Mouse (Mus musculus) olfactory bulb, adult 2 months (tissue): Measurements from ENCODE around the gene Brms1. TPM values are rescaled to one million over a fixed set of nuclear protein-coding genes. Genes with fewer than 3 reads are reported as not detected.
"Not testable (repeated sequence)": the region's sequence is repeated elsewhere in the genome, so short reads cannot be mapped to it uniquely, and the experiment has no call there.

Experiments
- H3K27ac ChIP-seq: fragments of 200-500 bp; 2 replicates; pipeline ENCODE4 v1.5.1; 2012; ENCODE audit warnings: low read depth, low read length; ENCODE audit not compliant: insufficient read depth
- H3K4me1 ChIP-seq: fragments of 200-500 bp; 2 replicates; pipeline ENCODE4 v1.6.1; 2012; ENCODE audit warnings: low read length; ENCODE audit not compliant: control insufficient read depth, insufficient read depth
- H3K4me3 ChIP-seq: fragments of 200-500 bp; 2 replicates; pipeline ENCODE4 v1.5.1; 2012; ENCODE audit warnings: mild to moderate bottlenecking, low read depth, low read length, moderate library complexity; ENCODE audit not compliant: insufficient read depth
- CTCF ChIP-seq: fragments of 200-500 bp; IDR thresholded peaks from 2 replicates; pipeline ENCODE4 v1.5.1; 2012; ENCODE audit warnings: low read depth, mild to moderate bottlenecking, low read length, moderate library complexity; ENCODE audit not compliant: insufficient read depth
- POLR2A ChIP-seq: fragments of 200-500 bp; IDR thresholded peaks from 2 replicates; pipeline ENCODE4 v1.6.1; 2012; ENCODE audit warnings: mild to moderate bottlenecking, low read depth, low read length, moderate library complexity; ENCODE audit not compliant: insufficient read depth
- WGBS: fragments of 180-500 bp; shearing (Covaris S2); methylation state at CpG from one replicate; pipeline ENCODE4 v1.1.7; 2018; 5-methylcytosine and 5-hydroxymethylcytosine counted together
- polyA plus RNA-seq: library from polyadenylated mRNA; stranded (reverse); fragments of >200 nt; gene quantifications from 2 replicates; pipeline ENCODE4 v1.2.4, GENCODE M21; 2012; ENCODE audit warnings: low replicate concordance; ENCODE audit not compliant: missing spikeins, insufficient read depth, insufficient read length

Brms1 gene
- polyA plus RNA-seq, 1 experiment: not detected

DNA sequence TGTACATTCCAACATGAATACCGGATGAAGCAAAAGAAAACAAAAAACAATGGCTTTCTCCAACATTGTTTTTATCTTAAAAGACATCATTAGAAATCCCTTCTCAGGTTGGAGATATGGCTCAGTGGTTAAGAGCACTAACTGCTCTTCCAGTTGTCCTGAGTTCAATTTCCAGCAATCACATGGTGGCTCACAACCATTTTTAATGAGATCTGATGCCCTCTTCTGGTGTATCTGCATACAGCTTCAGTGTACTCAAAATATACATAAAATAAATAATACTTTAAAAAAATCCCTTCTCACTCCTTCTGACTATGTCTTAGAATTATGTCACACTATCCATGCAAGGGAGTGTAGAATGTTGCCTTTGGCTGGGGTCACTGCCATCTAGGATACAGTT, 38.1 kb downstream of the Brms1 start:
- H3K27ac ChIP-seq: no peak overlapping the region
- TF ChIP-seq CTCF: no peak
- no peak for TF ChIP-seq POLR2A
- peaks cover 16% of the 10 kb centered on the region for H3K4me1 ChIP-seq
- no peak overlapping the region for H3K4me3 ChIP-seq
- WGBS: 88% methylated on average over 1 of the region's 1 CpGs

DNA sequence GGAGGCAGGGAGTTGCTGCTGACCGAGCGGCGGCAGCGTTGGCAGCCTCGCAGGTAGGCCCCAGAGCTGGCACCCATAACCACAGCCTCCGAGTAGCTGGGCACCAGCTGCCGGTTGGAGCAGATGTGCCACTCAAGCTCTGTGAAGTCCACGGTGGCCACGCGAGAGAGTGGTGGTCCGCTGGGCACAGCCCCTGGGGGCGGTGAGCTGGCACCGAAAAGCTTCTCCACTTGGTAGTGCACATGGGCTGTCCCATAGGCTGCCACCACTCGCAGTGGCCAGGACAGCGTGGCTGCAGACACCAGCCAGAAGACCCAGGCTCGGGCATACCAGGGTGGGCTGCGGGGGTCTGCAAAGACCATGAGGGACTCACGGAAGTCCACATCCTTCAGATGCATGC, 40.9 kb downstream of the Brms1 start:
- 66% methylated on average over 18 of the region's 18 CpGs for WGBS
- H3K4me3 ChIP-seq: no peak overlapping the region

DNA sequence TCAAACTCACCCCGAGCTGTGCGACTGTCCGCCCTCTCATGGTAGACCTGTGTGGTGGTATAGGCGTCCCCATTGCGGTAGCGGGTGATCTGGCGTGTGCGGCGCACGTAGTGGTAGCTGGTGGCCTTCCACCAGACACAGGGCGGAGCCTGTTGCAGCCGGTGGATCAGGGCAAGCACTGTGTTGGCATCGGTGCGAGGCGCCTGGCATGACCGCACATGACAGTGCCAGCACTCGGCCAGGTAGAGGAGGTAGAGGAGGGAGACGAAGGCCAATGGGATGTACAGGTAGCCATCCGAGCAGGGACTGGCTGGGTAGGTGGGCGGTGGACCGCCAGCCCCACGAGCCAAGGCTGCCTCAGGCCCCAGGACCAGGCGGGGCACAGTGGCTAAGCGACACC, 41.4 kb downstream of the Brms1 start:
- 83% methylated on average over 24 of the region's 24 CpGs for WGBS
- Histone ChIP-seq H3K4me1 (peaks cover 21% of the 10 kb centered on the region), H3K27ac (no peak overlapping the region), H3K4me3 (no peak overlapping the region)
- no peak for TF ChIP-seq CTCF
- no peak for TF ChIP-seq POLR2A

More for the DNA sequence above, 40.9 kb downstream of the Brms1 start:
- TF ChIP-seq POLR2A (no peak), CTCF (no peak)
- Histone ChIP-seq H3K27ac (no peak overlapping the region), H3K4me1 (peaks cover 16% of the 10 kb centered on the region)

- H3K27ac ChIP-seq: peak overlapping the region; percentile 81
- TF ChIP-seq CTCF: no peak
- TF ChIP-seq POLR2A: no peak
- peaks cover 26% of the 10 kb centered on the region for H3K4me1 ChIP-seq
- peak overlapping the region; percentile 70 for H3K4me3 ChIP-seq
- WGBS: 32% methylated on average over 3 of the region's 3 CpGs
These were observed 43.0 kb downstream of the Brms1 start for GRCm38 (mm10) chr19:5083961-5084833.

GRCm38 (mm10) chr19:5084834-5085144, 43.6 kb downstream of the Brms1 start:
- Histone ChIP-seq H3K4me3 (peak overlapping the region; percentile 70), H3K27ac (peak overlapping the region; percentile 81), H3K4me1 (peaks cover 29% of the 10 kb centered on the region)
- WGBS: 1% methylated on average over 15 of the region's 15 CpGs
- TF ChIP-seq CTCF (no peak), POLR2A (no peak)

- Histone ChIP-seq H3K27ac (peak within 1 kb of the TSS; percentile 94), H3K4me3 (peak within 1 kb of the TSS; percentile 70), H3K4me1 (peaks cover 29% of the 10 kb centered on the region)
- WGBS: under 1% methylated on average over 69 of the region's 69 CpGs
- peak; percentile 78; the same call in 1 of the 2 replicates for TF ChIP-seq POLR2A
- no peak for TF ChIP-seq CTCF
These were observed 44.1 kb downstream of the Brms1 start, which contains the start of gene Tmem151a for GRCm38 (mm10) chr19:5085145-5085863. Gene Tmem151a (minus strand): TSS chr19:5085531.

DNA sequence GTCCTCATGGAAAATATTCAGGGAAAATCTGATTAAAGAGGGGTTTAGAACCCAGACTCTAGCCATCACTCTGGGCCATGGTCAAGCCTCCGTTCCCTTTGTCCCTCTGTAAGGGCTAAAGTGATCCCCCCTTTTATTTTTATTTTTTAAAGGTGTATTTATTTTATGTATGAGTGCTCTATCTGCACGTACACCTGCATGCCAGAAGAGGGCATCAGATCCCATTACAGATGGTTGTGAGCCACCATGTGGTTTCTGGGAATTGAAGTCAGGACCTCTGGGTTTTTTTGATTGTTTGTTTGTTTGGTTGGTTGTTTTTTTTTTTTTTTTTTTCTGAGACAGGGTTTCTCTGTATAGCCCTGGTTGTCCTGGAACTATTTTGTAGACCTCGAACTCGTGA, 45.4 kb downstream of the Brms1 start:
- H3K4me3 ChIP-seq, H3K27ac ChIP-seq: not testable (repeated sequence)
- WGBS: 56% methylated on average over 4 of the region's 4 CpGs
- H3K4me1 ChIP-seq: peaks cover 29% of the 10 kb centered on the region

GRCm38 (mm10) chr19:5087884-5088728, 47.0 kb downstream of the Brms1 start, which contains the start of gene Yif1a:
Gene Yif1a (plus strand): TSS chr19:5088538.
- under 1% methylated on average over 58 of the region's 58 CpGs for WGBS
- peak within 1 kb of the TSS; percentile 78 for H3K4me3 ChIP-seq
- H3K27ac ChIP-seq: peak within 1 kb of the TSS; percentile 91
- TF ChIP-seq CTCF (peak; percentile 47; the same call in 1 of the 2 replicates), POLR2A (peak; percentile 61)
- peaks cover 21% of the 10 kb centered on the region for H3K4me1 ChIP-seq
